Mouse (Mus musculus) lung, postnatal 10 days (tissue): ENCODE measurements around the gene Hp1bp3.

Source experiments
- DNase-seq: peaks from one replicate; pipeline ENCODE4 v3.0.0; 2021

The Hp1bp3 gene

DNA sequence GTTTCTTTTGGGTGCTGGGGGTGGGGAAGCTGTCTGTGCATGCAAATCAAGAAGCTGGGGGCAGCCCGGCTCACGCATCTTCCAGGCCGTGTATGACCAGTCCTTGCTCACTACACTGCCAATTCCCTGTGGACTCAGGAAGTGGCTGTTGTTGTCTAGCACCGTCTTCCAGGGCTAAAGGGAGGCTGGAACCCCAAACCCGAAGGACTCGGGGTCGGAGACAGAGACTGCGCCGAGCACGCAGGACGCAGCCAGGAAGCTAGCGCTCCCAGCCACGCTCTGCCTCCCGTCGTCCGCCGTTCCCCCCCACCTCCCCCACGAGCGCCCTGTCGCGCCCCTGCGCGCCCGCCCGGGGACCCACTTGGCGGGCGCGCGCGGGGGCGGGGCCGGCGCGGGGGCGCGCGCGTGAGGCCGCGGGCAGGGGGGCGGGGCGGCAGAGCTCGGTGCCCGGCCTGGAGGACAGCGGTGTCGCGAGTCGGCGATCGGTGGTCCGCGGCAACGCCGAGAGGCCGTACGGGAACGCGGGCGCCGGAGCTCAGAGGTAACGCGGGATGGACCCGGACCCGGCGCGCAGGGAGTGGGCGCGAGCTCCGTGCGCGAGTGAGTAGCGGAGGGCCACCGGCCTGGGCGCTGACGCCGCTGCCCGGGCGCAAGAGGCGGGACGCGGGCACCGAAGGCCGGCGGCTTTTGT lies at the start of gene Hp1bp3:
Gene Hp1bp3, plus strand, starts transcription at position 97 of the 691 bp plus-strand sequence.
- peak; percentile 87 for DNase-seq

DNA sequence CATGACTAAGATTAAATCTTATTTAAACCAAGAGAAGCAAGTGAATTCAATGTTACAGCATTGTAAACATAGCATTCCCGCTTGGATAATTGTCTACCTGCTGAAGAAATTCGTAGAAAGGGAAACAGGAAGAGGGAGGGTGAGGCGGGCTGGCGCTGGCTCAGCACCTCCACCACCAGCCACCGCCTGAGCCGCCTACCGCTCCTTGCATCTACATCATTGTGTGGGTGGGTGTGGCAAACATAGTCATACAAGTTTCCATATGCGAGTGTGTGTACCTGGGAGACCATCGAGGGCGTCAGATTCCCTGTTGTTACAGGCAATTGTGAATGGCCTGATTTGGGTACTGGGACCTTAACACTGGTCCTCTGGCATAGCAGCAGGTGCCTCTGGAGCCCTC lies 49.6 kb upstream of the Hp1bp3 start:
- DNase-seq: no peak

DNA sequence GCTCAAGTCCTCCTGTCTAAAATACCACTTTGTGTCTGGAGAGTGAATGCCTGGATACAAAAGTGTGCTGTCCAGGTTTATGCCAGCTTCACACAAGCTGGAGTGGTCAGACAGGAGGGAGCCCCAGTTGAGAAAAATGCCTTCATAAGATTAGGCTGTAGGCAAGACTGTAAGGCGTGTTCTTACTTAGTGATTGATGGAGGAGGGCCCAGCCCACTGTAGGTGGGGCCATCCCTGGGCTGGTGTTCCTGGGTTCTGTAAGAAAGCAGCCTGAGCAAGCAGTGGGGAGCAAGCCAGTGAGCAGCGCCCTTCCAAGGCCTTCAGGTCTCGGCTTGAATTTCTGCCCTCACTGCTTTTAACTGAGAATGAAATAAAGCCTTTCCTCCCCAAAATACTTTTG lies 47.9 kb upstream of the Hp1bp3 start:
- DNase-seq: no peak

DNA sequence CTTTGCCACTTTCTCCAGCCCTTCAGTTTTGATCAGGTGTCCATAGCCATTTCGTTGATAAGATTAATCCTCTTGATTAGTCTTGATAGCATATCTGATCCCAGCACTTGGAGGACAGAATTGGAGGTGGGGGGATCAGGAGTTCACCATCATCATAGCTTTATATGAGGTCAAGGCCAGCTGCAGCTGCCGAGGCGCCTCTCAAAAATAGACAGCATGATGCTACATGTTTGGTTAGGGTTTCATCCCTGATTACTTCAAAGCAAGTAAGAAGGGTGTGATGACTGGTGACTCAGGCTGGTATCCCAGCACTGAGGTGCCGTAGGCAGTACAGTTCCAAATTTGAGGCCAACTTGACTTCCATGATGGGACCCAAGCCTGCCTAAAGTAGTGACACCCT lies 46.7 kb upstream of the Hp1bp3 start:
- DNase-seq: no peak

DNA sequence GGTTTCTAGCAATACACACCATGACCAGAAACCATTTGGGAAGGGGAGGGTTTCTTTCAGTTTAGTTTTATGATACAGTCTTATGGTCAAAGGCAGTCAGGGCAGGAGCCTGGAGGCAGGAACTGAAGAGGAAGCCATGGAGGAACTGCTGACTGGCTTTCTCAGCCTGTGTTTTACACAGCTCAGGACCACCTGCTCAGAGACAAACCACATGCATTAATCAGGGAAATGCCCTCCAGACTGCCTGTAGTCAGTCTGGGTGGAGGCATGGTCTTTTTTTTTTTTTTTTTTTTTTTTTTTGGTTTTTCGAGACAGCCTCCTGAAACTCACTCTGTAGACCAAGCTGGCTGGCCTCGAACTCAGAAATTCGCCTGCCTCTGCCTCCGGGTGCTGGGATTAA lies 43.4 kb upstream of the Hp1bp3 start:
- no peak for DNase-seq

DNA sequence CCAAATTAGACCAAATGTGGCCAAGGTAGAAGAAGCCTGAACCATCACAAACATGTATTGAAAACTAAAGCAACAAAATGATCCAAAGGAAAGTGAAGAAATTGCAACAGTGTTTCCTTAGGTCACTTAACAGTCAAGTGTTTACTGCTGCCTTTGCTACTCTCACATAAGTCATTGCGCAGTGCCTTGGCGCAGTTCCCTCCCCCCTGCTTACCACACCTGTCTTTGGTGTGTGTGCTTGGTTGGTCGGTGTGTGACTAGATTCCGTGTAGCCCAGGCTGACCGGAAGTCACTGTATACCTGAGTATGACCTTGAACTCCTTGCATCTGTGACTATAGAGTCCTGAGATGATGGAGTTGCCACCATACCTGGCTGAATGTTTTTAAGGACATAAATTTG lies 36.7 kb upstream of the Hp1bp3 start:
- DNase-seq: peak; percentile 9

DNA sequence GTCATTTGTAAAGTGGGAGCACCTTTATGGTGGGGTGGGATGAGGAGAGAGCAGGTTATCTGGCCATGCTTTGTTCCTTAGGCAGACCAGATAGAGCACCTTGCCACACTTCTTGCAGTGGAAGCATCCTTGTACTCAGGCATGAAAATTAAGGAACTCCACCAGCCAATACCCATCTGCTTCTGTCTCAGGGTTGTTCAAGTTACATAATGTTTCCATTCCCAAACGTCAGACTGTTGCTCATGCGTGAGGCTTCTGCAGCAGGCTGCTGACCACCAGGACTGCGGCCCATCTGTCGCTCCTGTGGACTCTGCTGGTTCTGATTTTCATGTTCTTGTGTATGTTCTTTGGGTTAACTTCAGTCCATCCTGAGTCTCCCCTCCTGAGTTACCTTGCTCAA lies 35.4 kb upstream of the Hp1bp3 start:
- no peak for DNase-seq

DNA sequence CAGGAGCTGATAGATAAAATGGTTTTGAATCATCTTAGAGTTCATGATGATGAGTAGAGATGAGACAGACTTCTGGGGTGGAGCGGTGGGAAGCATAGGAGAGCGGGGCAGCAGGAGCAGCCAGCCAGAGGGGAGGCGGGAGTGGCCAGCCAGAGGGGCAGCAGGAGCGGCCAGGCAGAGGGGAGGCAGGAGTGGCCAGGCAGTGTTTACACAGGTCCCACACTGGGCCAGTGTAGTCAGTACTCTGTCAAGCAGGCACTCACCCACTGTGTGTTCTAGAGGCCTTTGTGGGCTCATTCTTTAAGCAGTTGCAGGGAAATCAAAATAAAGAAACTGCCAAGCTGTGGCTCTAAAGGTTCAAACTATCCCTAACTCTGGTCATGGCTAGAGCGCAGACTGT lies 32.0 kb upstream of the Hp1bp3 start:
- no peak for DNase-seq

DNA sequence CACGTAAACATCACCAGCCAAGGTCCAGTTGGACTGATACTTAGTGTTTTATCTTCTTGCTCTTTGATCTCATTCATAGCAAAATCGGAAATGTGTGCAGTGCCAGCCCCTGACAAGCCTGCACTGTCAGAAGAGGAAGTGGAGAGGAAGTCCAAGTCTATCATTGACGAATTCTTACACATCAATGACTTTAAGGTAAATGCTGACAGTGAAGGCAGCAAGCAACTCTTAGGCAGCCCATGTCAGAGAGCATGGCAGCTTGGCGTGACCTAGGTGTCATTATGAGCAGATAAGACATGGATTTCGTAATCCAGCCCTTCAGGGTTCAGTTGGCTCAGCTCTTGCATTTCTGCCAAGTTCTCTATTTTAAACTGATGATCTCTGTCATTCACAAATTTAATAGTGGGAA lies 31.5 kb upstream of the Hp1bp3 start:
- DNase-seq: no peak

DNA sequence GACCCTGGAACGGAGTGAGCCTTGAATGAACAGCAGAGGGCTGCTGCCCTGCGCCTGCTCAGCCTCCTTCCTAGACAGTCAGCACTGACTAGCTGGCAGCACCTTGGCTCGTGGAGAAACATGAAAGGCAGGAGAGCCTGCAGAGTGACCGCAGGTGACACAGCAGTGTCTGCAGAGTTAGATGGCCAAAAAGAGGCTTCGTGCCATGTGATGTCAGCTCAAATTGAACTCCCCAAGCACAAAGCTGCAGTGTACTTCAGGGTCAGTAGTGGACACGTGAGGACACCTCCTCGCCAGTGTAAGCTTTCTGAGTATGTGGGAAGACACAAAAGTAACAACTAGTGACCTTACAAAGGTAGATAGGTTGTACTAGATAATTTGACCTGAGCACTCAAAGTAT lies 30.1 kb upstream of the Hp1bp3 start:
- DNase-seq: no peak

DNA sequence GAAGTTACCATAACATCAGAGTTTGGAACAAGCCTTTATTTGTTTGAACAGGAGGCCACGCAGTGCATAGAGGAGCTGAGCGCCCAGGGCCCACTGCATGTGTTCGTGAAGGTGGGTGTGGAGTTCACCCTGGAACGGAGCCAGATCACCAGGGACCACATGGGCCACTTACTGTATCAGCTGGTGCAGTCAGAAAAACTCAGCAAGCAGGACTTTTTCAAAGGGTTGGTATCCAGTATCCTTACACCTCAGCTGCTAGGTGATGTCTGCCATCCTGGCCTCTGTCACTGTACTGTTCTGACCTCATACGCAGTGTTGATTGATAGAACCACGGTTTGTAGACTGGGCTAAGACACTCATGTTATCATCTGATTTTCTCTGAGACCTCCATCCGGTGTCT lies 28.1 kb upstream of the Hp1bp3 start:
- no peak for DNase-seq

DNA sequence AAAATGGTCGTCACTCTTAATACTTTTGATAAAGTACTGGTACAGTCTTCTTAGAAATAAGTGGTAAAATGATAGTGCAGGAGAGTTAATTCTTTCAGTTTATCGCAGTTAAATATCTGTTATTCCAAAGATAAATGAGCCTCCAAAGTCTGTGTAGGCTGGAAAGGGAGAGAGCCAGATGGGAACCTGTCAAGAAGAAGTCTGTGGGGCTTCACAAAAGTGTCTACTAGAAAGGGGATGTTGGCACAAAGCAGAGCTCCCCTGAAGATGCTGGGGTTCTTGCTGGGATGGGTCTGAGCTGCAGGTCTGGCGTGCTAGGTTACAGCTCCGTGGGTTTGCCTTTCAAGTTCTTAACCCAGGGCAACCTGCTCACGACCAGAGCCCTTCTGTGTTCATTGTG lies 23.5 kb upstream of the Hp1bp3 start:
- no peak for DNase-seq

DNA sequence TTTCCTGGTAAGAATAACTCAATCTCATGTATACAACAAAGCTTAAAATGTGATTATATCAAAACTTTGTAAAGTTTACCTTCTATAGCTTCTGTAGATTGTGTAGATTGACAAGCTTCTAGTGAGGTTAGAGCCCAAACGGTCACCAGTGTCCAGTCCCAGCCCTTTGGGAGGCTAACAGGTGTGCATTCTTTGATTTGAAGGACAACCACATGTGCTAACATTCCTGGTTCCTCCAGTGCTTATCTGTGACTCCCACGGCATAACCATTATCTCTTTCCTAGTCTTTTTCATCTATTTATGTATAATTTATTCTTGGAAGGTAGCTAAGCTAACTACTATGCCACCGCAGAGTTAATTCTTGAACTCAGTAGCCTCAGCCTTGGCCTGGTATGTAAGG lies 15.3 kb upstream of the Hp1bp3 start:
- no peak for DNase-seq

DNA sequence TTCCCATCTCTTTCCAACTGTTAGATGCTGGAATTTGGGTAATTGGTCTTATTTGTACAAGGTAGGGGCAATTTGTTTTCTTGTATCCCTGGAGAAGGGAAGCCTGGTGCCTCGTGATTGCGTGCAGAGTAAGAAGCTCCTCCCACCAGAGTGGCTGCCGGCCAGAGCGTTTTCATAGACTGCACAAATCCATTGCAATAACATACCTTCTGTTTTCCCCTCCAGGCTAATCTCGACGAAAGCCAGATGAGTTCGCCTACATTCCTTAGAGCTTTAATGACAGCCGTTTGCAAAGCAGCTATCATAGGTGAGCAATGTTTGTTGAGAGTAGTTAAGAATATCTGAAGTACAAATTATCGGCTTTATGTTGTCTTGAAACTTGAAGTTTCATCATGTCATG lies 14.4 kb upstream of the Hp1bp3 start:
- no peak for DNase-seq

DNA sequence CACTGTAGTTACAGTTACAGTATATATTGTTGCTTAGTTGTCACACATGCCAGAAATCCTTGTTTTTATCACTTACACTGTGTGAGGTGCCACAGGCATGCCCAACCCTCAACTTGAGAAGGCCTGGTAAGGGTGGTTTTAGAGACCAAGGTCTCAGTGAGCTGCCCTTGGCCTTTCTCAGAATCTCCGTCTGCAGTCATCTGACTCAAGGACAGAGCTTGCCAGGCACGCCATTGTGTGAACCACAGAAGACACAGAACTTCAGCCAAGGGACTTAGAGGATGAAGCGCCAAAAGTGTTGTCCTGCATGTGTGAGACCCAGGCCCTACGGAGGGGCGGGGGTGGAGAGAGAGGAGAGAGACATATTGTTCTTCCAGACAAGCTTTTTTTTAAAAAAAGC lies 6.0 kb upstream of the Hp1bp3 start:
- DNase-seq: no peak

DNA sequence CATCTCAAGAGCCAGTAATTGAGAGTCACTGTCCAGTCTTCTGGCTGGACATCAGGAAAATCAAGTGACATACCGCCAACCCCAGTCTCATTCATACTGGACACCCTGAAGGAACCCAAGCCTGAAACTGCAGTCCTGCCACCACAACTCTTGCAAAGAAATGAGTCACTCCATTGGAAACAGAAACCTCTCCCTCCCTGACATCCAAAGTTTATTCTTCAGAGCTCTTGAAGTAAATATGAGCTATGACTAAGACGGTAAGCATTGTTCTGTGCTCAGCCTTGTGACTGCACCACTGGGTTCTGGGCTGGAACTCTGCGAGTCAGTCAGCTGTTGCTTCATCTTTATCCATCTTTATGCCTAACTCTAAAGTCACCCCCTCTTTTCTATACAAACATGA lies 2.2 kb upstream of the Hp1bp3 start:
- peak; percentile 52 for DNase-seq

DNA sequence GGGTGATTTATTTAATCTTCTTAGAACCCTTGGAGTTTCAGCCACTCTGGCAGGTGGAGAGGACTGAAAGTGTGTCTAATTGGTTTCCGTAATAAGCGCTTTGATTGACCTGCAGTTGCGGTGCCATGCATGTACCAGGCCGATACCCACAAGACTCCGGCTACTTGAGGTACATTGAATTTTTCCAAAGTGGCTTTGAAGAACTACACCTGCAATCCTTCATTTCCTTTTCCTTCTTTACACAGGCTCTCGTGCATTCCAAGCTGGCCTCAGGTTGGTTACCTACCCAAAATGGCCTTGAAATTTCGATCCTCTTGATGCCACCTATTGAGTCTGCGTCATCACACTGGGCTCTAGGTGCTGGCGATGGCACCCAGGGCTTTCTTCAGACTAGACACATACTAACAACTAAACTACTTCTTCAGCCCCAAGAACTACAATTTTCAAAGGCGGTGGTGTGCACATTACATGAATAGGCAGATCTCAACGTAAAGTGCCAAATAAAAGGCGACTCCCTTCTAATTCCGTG lies 361 bp upstream of the Hp1bp3 start:
- peak; percentile 22 for DNase-seq

DNA sequence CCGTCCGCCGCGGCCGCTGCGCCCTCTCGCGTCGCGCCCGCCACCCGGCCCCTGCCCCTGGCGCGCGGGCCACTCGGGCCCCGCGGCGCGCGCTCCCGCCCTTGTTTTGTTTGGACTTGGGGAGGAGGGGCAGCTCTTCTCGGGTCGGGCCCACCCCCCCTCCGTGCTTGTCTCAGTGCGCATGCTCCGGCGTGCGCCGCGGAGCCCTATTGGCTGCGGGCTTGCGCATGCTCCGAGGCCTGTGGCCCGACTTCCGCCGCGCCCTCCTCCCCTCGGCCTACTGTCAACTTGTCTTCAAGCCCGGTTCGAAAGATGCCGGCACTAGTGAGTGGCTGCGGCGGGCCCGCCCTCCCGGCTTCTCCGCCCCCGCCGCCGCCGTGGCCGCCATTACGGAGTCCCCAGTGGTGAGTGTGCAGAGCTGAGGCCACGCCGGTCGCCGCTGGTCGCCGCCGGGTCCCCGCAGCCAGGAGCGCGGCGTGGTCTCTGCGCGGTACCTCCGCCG lies 846 bp downstream of the Hp1bp3 start:
- peak; percentile 99 for DNase-seq

DNA sequence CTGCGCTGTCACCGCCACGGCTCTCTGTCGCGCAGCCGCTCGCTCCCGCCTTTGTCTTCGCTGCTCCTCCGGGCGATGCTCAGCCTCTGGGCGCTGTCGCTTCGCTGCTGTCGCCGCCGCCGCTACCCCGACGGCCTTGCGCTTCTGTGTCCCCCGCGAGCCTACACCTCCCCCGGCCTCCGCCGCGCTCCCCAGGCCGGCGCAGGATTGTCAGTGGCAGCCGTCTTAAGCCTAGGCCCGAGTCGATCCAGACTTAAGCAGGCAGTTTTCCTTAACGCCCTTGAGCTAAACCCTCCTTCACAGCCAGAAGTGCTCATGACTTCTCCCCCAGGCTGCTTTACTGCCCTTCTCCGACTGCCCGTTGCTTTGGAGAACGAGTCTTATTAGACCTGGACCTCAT lies 1.3 kb downstream of the Hp1bp3 start:
- DNase-seq: peak; percentile 42

DNA sequence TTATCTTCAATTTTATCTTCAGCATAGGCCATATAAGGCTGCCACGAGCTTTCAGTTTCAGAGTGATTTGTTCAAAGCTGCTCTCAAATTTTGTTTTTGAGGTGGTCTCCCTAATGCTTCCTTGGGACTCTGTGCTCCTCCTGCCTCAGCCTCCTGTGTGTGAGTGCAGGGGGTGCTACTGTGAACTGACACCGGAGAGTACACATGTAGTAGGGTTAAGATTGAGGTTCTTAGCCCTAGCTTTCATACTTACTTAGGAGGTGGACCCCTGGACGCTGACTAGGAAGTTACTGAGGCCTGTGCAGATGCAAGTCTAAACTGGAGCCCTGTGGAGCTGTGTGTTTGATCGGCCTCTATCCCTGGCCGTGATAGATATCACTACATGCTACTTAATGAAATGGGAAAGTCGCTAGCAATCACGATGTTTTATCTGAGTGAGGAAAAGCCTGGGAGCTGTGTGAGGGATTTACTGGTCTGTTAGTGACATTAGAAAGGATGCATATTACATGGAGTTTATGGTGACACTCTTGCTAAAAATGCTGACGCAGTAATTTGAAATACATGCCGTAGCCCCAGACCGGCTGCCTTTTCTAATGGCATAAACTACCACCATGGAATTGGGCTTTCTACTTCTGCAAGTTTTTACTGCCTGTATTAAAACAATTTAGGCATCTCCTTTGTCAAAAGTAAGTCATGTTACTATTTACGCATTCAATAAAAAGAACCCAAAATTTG lies 2.0 kb downstream of the Hp1bp3 start:
- no peak for DNase-seq

DNA sequence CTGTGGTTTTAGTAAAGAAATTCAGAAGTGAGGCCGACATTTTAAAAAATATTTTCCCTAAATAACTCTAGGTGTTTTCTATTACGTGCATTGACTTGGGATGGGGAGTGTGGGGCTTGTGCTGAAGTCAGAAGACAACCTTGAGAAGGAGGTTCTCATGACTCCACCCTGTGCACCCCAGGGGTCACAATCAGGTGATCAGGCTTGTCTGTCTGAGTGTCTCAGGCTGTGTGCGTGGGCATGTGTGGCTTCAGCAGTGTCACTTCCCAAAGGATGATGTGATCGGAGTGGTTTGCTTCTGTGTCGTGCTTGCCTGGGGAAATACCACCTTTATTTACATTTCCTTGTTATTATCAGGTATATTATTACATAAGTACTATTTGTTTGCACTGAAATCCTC lies 3.2 kb downstream of the Hp1bp3 start:
- DNase-seq: no peak

DNA sequence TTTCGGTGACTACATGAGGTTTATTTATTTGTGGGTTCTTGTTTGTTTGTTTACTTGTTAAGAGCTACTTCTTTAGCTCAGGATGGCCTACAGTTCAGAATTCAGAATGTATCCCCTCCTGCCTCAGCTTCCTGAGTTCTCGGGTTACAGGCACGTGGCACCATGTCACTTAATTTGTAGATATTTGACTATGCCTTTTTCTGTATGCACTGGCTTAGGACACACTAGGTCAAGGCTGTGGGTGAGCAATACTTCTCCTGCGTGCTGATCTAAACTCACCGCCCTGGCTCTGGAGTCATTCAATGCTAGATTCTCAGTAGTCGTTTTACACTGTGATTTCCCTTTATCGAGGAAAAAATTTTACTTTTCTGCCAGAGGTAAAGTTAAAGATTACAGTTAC lies 4.7 kb downstream of the Hp1bp3 start:
- no peak for DNase-seq

DNA sequence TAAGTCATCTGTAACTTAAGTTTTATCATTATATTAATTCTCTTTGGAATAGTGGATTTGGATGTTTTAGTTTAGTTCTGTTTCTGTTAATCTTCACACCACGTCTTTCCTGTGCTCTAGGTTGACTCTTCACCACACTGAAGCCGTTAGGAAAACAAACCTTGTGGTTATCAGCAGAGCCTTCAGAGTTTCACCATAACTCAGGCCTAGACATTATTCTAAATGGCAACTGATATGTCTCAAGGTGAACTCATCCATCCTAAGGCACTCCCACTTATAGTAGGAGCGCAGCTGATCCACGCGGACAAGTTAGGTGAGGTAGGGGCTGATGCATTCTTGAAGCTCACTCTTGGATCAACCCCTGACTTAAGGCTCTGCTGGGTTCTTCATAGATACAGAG lies 5.3 kb downstream of the Hp1bp3 start:
- no peak for DNase-seq

DNA sequence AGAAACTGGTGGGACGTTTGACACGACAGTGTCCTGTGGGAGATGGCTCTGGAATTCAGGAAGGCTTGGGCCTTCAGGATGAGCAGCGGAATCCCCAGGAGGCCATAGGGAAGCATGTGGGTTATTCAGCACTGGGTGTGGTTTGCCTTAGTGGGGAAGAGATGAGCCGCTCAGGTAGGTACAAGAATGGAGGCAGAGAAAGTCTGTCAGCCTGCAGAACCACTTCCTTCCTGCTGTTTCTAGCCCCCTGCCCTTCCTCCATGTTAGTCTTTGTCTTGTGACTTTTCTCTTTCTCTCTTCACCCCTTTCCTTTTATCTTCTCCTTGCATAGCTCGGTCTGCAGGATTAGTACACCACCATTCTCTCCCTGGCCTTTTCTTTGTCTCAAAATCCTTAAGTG lies 6.3 kb downstream of the Hp1bp3 start:
- DNase-seq: no peak

DNA sequence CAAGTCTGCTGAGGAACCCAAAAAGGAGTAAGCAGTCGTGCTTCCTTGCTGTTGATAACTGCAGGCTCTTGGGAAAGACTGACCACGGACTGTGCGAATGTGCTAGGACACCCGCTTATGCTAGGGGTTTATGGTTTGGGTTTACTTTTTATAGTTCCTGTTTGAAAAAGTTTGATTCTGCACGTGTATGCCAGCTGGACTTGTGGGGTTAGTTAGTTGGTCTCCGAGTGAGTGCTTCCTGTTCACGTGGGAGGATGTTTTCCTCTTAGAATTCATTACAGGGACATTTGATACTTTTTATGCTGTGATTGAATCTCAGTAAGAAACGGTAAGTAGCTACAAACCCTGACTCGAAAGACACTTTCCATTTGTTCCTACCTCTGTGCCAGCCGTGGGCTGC lies 7.5 kb downstream of the Hp1bp3 start:
- no peak for DNase-seq
